Mouse (Mus musculus) cerebellum, postnatal 10 days (tissue): ENCODE data around the gene Ttc9b.
"Not testable (repeated sequence)": the region's sequence is repeated elsewhere in the genome, so short reads cannot be mapped to it uniquely, and the experiment has no call there.

Experiments used
- DNase-seq, 2 experiments: peaks; one replicate each; pipeline ENCODE4 v3.0.0; 2021; ENCODE audit warnings: mixed read lengths in 2 of 2

The Ttc9b gene

GRCm38 (mm10) chr7:27653681-27654437 lies at the start of gene Ttc9b:
Ttc9b (plus strand) TSS chr7:27653915.
- DNase-seq = peak; percentile 92 to 94

GRCm38 (mm10) chr7:27604661-27605348 lies 48.9 kb upstream of the Ttc9b start:
- peak; percentile 84 to 90 for DNase-seq

- DNase-seq = peak; percentile 78 to 87
These were observed 48.0 kb upstream of the Ttc9b start for GRCm38 (mm10) chr7:27605499-27606285.

GRCm38 (mm10) chr7:27606481-27607254 lies 47.0 kb upstream of the Ttc9b start:
- peak in 1 of 2 experiments; percentile 40 for DNase-seq

GRCm38 (mm10) chr7:27607580-27607979 lies 46.1 kb upstream of the Ttc9b start:
- peak; percentile 95 to 97 for DNase-seq

- no peak for DNase-seq
These were observed 45.6 kb upstream of the Ttc9b start for GRCm38 (mm10) chr7:27608130-27608529.

- DNase-seq = no peak
These were observed 44.4 kb upstream of the Ttc9b start for GRCm38 (mm10) chr7:27609285-27609684.

- no peak for DNase-seq
These were observed 44.0 kb upstream of the Ttc9b start for GRCm38 (mm10) chr7:27609688-27610087.

- no peak for DNase-seq
These were observed 43.3 kb upstream of the Ttc9b start for GRCm38 (mm10) chr7:27610370-27610769.

- DNase-seq = peak; percentile 71 to 81
These were observed 42.8 kb upstream of the Ttc9b start for GRCm38 (mm10) chr7:27610871-27611270.

GRCm38 (mm10) chr7:27612940-27613339 lies 40.8 kb upstream of the Ttc9b start:
- peak; percentile 69 to 73 for DNase-seq

GRCm38 (mm10) chr7:27613751-27614499 lies 39.8 kb upstream of the Ttc9b start:
- DNase-seq = peak; percentile 91 to 93

GRCm38 (mm10) chr7:27621028-27621427 lies 32.7 kb upstream of the Ttc9b start:
- peak; percentile 56 to 70 for DNase-seq

- DNase-seq = no peak
These were observed 31.5 kb upstream of the Ttc9b start for GRCm38 (mm10) chr7:27622234-27622633.

- DNase-seq = no peak
These were observed 28.7 kb upstream of the Ttc9b start for GRCm38 (mm10) chr7:27624967-27625366.

- peak; percentile 62 for DNase-seq
These were observed 26.0 kb upstream of the Ttc9b start for GRCm38 (mm10) chr7:27627707-27628106.

- DNase-seq = peak; percentile 79 to 84
These were observed 25.5 kb upstream of the Ttc9b start for GRCm38 (mm10) chr7:27628190-27628589.

GRCm38 (mm10) chr7:27628816-27629215 lies 24.9 kb upstream of the Ttc9b start:
- peak; percentile 71 to 72 for DNase-seq

- peak; percentile 58 to 61 for DNase-seq
These were observed 22.3 kb upstream of the Ttc9b start for GRCm38 (mm10) chr7:27631439-27631838.

GRCm38 (mm10) chr7:27633166-27633565 lies 20.5 kb upstream of the Ttc9b start:
- DNase-seq = peak; percentile 65 to 72

- DNase-seq = peak; percentile 52 to 62
These were observed 19.0 kb upstream of the Ttc9b start for GRCm38 (mm10) chr7:27634691-27635090.

GRCm38 (mm10) chr7:27635094-27635493 lies 18.6 kb upstream of the Ttc9b start:
- not testable (repeated sequence) for DNase-seq
